Mouse (Mus musculus): ENCODE measurements around the gene Txn1. TPM values are rescaled to one million over a fixed set of nuclear protein-coding genes. Genes with fewer than 3 reads are reported as not detected.

Gene Txn1
- polyA plus RNA-seq, 1 experiment, result 381 TPM

DNA sequence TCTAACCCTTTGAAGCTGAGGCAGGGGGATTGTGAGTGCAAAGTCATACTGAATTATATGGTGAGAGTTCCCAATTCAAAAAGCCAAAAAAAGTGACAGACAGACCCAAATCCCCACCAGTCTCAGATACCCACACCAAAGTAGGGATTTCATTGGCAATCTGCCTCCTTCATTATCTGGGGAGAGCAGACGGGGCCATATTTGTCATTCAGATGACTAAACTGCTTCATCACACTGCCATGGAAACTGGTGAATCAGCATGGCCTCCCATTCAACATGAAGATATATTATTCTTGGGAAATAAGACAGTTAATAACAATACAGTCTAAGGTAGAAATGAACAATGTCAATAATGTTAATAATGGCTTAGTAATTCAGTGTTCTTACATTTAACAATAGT is 7.9 kb upstream of the Txn1 start:
- no peaks in the 10 kb centered on the region for H3K27me3 ChIP-seq (ENCODE audit: control insufficient read depth, insufficient read depth, insufficient read length)
- H3ac ChIP-seq (ENCODE audit: control insufficient read depth, insufficient read length), result no peak overlapping the region
- H3K4me2 ChIP-seq (ENCODE audit: low read depth), result no peak overlapping the region
- no peaks in the 10 kb centered on the region for H3K36me3 ChIP-seq (ENCODE audit: control insufficient read depth, insufficient read depth)
- TF ChIP-seq E2F4 (IDR thresholded peaks at IDR 0.05; ENCODE audit: insufficient read depth), result no peak
- TF ChIP-seq CEBPB (IDR thresholded peaks at IDR 0.05; ENCODE audit: insufficient read depth, poor library complexity, severe bottlenecking), result no peak
- no peak for TF ChIP-seq TCF3 (IDR thresholded peaks at IDR 0.05; ENCODE audit: insufficient read length, low read depth)
- no peak for TF ChIP-seq USF1 (IDR thresholded peaks at IDR 0.05; ENCODE audit: low read depth)
- no peak for TF ChIP-seq MYOD1 (IDR thresholded peaks at IDR 0.05; ENCODE audit: control insufficient read depth in 1 of 3, insufficient read length in 2 of 3, low read depth in 2 of 3)
- no peak for TF ChIP-seq MYOG (IDR thresholded peaks at IDR 0.05; ENCODE audit: control insufficient read depth in 1 of 3, insufficient read depth in 1 of 3, insufficient read length in 2 of 3, low read depth in 2 of 3)
- TF ChIP-seq MAX (IDR thresholded peaks at IDR 0.05; ENCODE audit: low read depth), result no peak
- TF ChIP-seq POLR2A (IDR thresholded peaks at IDR 0.05; ENCODE audit: insufficient read length, low read depth), result no peak
- TF ChIP-seq SRF (IDR thresholded peaks at IDR 0.05; ENCODE audit: control insufficient read depth, insufficient read length, low read depth), result no peak
- TF ChIP-seq TCF12 (IDR thresholded peaks at IDR 0.05; ENCODE audit: insufficient read depth, poor library complexity, severe bottlenecking), result no peak
- TF ChIP-seq POLR2AphosphoS2 (IDR thresholded peaks at IDR 0.05; ENCODE audit: insufficient read length, low read depth), result no peak
- TF ChIP-seq REST (IDR thresholded peaks at IDR 0.05; ENCODE audit: insufficient read depth, insufficient read length), result no peak
- H3K79me2 ChIP-seq (ENCODE audit: control insufficient read depth, insufficient read depth), result no peaks in the 10 kb centered on the region
- H3K4me3 ChIP-seq, result no peak overlapping the region

DNA sequence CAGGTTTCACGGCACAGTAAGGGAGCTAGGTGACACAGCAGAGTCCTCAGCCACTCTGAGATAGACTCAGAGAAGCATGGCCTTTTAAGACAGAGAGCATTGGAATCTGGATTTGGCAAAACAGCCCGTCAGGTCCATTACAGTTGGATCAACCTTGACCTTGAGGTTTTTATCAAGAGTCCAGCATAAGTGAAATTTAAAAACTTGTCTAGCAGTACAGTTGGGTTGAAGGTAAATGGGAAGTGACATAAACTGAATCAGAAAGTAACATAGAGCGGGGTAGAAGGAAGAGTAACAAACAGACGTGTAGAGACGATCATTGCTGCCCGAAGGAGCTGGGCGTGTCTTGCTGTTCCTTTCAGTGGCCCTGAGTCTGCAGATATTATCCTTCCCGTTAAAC is 2.8 kb upstream of the Txn1 start:
- H3K4me2 ChIP-seq (ENCODE audit: low read depth), result no peak overlapping the region
- no peak overlapping the region for H3K4me3 ChIP-seq
- no peaks in the 10 kb centered on the region for H3K27me3 ChIP-seq (ENCODE audit: control insufficient read depth, insufficient read depth, insufficient read length)
- H3K36me3 ChIP-seq (ENCODE audit: control insufficient read depth, insufficient read depth), result no peaks in the 10 kb centered on the region
- no peak overlapping the region for H3ac ChIP-seq (ENCODE audit: control insufficient read depth, insufficient read length)
- no peak for TF ChIP-seq POLR2AphosphoS2 (IDR thresholded peaks at IDR 0.05; ENCODE audit: insufficient read length, low read depth)
- TF ChIP-seq MAX (IDR thresholded peaks at IDR 0.05; ENCODE audit: low read depth), result no peak
- no peak for TF ChIP-seq TCF3 (IDR thresholded peaks at IDR 0.05; ENCODE audit: insufficient read length, low read depth)
- TF ChIP-seq TCF12 (IDR thresholded peaks at IDR 0.05; ENCODE audit: insufficient read depth, poor library complexity, severe bottlenecking), result no peak
- TF ChIP-seq POLR2A (IDR thresholded peaks at IDR 0.05; ENCODE audit: insufficient read length, low read depth), result no peak
- no peak for TF ChIP-seq USF1 (IDR thresholded peaks at IDR 0.05; ENCODE audit: low read depth)
- H3K79me2 ChIP-seq (ENCODE audit: control insufficient read depth, insufficient read depth), result peaks cover 18% of the 10 kb centered on the region

DNA sequence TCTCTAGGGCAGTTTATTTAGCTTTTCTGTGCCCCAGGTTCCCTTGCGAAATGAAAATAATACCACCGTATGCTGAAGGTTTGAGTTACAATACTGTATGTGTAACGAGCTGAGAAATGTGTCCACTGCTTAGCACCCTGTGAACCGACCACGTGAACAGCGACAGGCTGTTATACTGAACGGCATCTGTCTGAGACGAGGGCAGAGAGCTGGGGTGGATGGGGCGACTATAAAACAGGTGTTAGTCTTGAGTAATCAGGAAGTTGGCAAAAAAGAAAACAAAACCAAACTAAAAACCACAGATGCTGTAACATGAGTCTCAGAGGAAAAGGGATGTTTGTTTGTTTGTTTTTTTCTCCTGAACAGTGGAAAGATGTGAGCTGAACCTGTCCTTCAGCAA is 1.9 kb upstream of the Txn1 start:
- H3K4me2 ChIP-seq (ENCODE audit: low read depth), result peak overlapping the region; percentile 99
- TF ChIP-seq CEBPB (IDR thresholded peaks at IDR 0.05; ENCODE audit: insufficient read depth, poor library complexity, severe bottlenecking) (no peak; the same call in 1 of the 2 replicates), REST (IDR thresholded peaks at IDR 0.05; ENCODE audit: insufficient read depth, insufficient read length) (no peak), TCF12 (IDR thresholded peaks at IDR 0.05; ENCODE audit: insufficient read depth, poor library complexity, severe bottlenecking) (peak; percentile 47), POLR2AphosphoS2 (IDR thresholded peaks at IDR 0.05; ENCODE audit: insufficient read length, low read depth) (no peak), USF1 (IDR thresholded peaks at IDR 0.05; ENCODE audit: low read depth) (peak; percentile 28), TCF3 (IDR thresholded peaks at IDR 0.05; ENCODE audit: insufficient read length, low read depth) (no peak), MYOD1 (IDR thresholded peaks at IDR 0.05; ENCODE audit: control insufficient read depth in 1 of 3, insufficient read length in 2 of 3, low read depth in 2 of 3) (peak in 2 of 3 experiments; percentile 47 to 81), SRF (IDR thresholded peaks at IDR 0.05; ENCODE audit: control insufficient read depth, insufficient read length, low read depth) (no peak), MAX (IDR thresholded peaks at IDR 0.05; ENCODE audit: low read depth) (no peak), POLR2A (IDR thresholded peaks at IDR 0.05; ENCODE audit: insufficient read length, low read depth) (no peak), MYOG (IDR thresholded peaks at IDR 0.05; ENCODE audit: control insufficient read depth in 1 of 3, insufficient read depth in 1 of 3, insufficient read length in 2 of 3, low read depth in 2 of 3) (peak; percentile 39 to 73 (median 45)), E2F4 (IDR thresholded peaks at IDR 0.05; ENCODE audit: insufficient read depth) (no peak)
- no peak overlapping the region for H3K4me3 ChIP-seq
- H3K79me2 ChIP-seq (ENCODE audit: control insufficient read depth, insufficient read depth), result peaks cover 27% of the 10 kb centered on the region
- no peak overlapping the region for H3ac ChIP-seq (ENCODE audit: control insufficient read depth, insufficient read length)
- no peaks in the 10 kb centered on the region for H3K27me3 ChIP-seq (ENCODE audit: control insufficient read depth, insufficient read depth, insufficient read length)
- H3K36me3 ChIP-seq (ENCODE audit: control insufficient read depth, insufficient read depth), result no peaks in the 10 kb centered on the region

DNA sequence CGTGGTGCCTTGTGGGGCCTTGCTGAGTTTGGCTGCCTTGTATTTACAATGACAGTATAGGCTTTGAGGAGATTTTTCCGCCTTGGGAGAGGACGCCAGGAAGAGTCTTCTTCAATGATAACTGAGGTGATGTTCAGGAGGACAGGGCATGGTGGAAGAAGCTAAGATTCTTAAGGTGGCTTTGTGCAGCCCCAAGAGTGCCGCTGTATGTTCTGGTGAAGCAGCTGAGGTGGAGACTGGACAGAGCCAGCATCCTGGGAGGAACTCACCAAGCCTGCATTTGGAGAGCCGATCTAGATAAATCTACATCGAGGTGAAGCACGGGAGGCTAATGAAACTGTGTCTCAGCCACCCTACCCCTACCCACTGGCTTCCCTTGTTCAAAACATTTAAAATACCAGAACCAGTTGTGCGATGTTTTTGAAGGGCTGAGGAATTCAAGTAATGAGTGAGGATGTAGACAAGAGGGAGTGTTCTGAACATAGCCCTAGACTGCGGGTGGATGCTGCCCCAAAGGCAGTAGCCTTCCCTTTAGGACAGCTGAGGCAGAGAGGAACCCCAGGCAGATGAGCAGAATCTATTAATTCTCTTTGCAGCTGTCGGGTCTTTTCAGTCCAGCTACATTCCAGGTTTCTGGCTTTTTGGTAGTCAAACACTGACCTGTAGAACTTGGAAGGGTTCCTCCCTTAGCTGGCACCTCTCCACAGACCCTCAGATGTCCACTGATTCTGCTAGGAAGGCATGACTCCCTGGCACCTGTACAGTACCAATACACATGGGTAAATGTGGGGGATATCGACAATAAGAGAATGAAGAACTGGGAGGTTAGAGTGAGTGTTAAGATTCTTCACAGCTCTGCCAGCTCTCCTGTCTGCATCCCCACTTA is 1.2 kb upstream of the Txn1 start:
- peak overlapping the region; percentile 99 for H3K4me2 ChIP-seq (ENCODE audit: low read depth)
- H3K4me3 ChIP-seq, result peak overlapping the region; percentile 86
- TF ChIP-seq MYOG (IDR thresholded peaks at IDR 0.05; ENCODE audit: control insufficient read depth in 1 of 3, insufficient read depth in 1 of 3, insufficient read length in 2 of 3, low read depth in 2 of 3), result peak in 2 of 3 experiments; percentile 47 to 74
- TF ChIP-seq TCF12 (IDR thresholded peaks at IDR 0.05; ENCODE audit: insufficient read depth, poor library complexity, severe bottlenecking), result peak; percentile 62
- TF ChIP-seq MYOD1 (IDR thresholded peaks at IDR 0.05; ENCODE audit: control insufficient read depth in 1 of 3, insufficient read length in 2 of 3, low read depth in 2 of 3), result peak; percentile 56 to 83 (median 70)
- no peak for TF ChIP-seq TCF3 (IDR thresholded peaks at IDR 0.05; ENCODE audit: insufficient read length, low read depth)
- no peak for TF ChIP-seq E2F4 (IDR thresholded peaks at IDR 0.05; ENCODE audit: insufficient read depth)
- no peak overlapping the region for H3ac ChIP-seq (ENCODE audit: control insufficient read depth, insufficient read length)
- H3K36me3 ChIP-seq (ENCODE audit: control insufficient read depth, insufficient read depth), result no peaks in the 10 kb centered on the region
- H3K27me3 ChIP-seq (ENCODE audit: control insufficient read depth, insufficient read depth, insufficient read length), result no peaks in the 10 kb centered on the region
- H3K79me2 ChIP-seq (ENCODE audit: control insufficient read depth, insufficient read depth), result peaks cover 34% of the 10 kb centered on the region
